8 mouse cellular contexts compared by ENCODE assay signal in genomic region chr4:102759095-102759890, GRCm38 (mm10). TPM values are rescaled to one million over a fixed set of nuclear protein-coding genes. Genes with fewer than 3 reads are reported as not detected.
DNase-seq lines count a peak whose midpoint lies in the region; ATAC-seq and TF ChIP-seq lines count a peak whose summit lies in the region.

No protein-coding gene starts in this region.

- TF ChIP-seq EP300 in stomach, postnatal 0 days (optimal IDR thresholded peaks at IDR 0.05), result no peak

- H3K4me3 ChIP-seq in erythroblast, embryonic 14.5 days (replicated peaks), result peak overlapping the region; percentile 17
- H3K4me3 ChIP-seq in limb, embryonic 11.5 days (ENCODE audit: low read depth, low read length), result peak overlapping the region; percentile 54
- peak overlapping the region; percentile 49 for H3K4me3 ChIP-seq in midbrain, embryonic 11.5 days (ENCODE audit: low read depth, low read length)
- H3K4me3 ChIP-seq in stomach, postnatal 0 days (ENCODE audit: low read depth, low read length), result peak overlapping the region; percentile 49

- peak overlapping the region; percentile 77 for H3K9ac ChIP-seq in limb, embryonic 11.5 days (ENCODE audit: low read length)
- peak overlapping the region; percentile 70 for H3K9ac ChIP-seq in midbrain, embryonic 11.5 days (ENCODE audit: low read length)
- peak overlapping the region; percentile 64 for H3K9ac ChIP-seq in stomach, postnatal 0 days (ENCODE audit: low read length)

- H3K9me3 ChIP-seq in erythroblast, embryonic 14.5 days (ENCODE audit: control insufficient read depth, low read length), result no peaks in the 10 kb centered on the region; the same call in 1 of the 2 replicates
- H3K9me3 ChIP-seq in limb, embryonic 11.5 days (ENCODE audit: control insufficient read depth, low read length), result no peaks in the 10 kb centered on the region
- no peaks in the 10 kb centered on the region for H3K9me3 ChIP-seq in midbrain, embryonic 11.5 days (ENCODE audit: control insufficient read depth, low read length)
- H3K9me3 ChIP-seq in stomach, postnatal 0 days (ENCODE audit: control insufficient read depth, low read length), result no peaks in the 10 kb centered on the region

- H3K4me2 ChIP-seq in limb, embryonic 11.5 days (ENCODE audit: low read depth, severe bottlenecking), result peak overlapping the region; percentile 91
- H3K4me2 ChIP-seq in midbrain, embryonic 11.5 days, result peak overlapping the region; percentile 81
- H3K4me2 ChIP-seq in stomach, postnatal 0 days (replicated peaks; ENCODE audit: low read depth), result peak overlapping the region; percentile 83

- H3K4me1 ChIP-seq in erythroblast, embryonic 14.5 days (ENCODE audit: control insufficient read depth), result no peaks in the 10 kb centered on the region; the same call in 1 of the 2 replicates
- H3K4me1 ChIP-seq in limb, embryonic 11.5 days (ENCODE audit: control insufficient read depth, insufficient read depth, low read length), result no peaks in the 10 kb centered on the region
- H3K4me1 ChIP-seq in midbrain, embryonic 11.5 days (ENCODE audit: control insufficient read depth, insufficient read depth, low read length), result no peaks in the 10 kb centered on the region
- H3K4me1 ChIP-seq in stomach, postnatal 0 days (replicated peaks; ENCODE audit: control insufficient read depth, insufficient read depth), result no peaks in the 10 kb centered on the region

- WGBS in limb, embryonic 11.5 days, result under 1% methylated on average over 41 of the region's 41 CpGs
- under 1% methylated on average over 41 of the region's 41 CpGs for WGBS in midbrain, embryonic 11.5 days
- 1% methylated on average over 41 of the region's 41 CpGs for WGBS in stomach, postnatal 0 days

- peak; percentile 73 for DNase-seq in embryo, embryonic 11 days
- peak; percentile 38 to 64 for DNase-seq in heart, adult 18-20 months
- DNase-seq in kidney, adult 9 months, result peak; percentile 9
- DNase-seq in limb, embryonic 11.5 days (ENCODE audit: low spot score), result peak; percentile 62
- peak; percentile 96 for DNase-seq in midbrain, embryonic 11.5 days (ENCODE audit: low spot score, missing footprints)
- peak; percentile 28 for DNase-seq in stomach, postnatal 0 days (ENCODE audit: low spot score)

- H3K36me3 ChIP-seq in erythroblast, embryonic 14.5 days (ENCODE audit: control insufficient read depth), result no peaks in the 10 kb centered on the region
- no peaks in the 10 kb centered on the region for H3K36me3 ChIP-seq in limb, embryonic 11.5 days (ENCODE audit: control insufficient read depth, insufficient read depth, low read length)
- no peaks in the 10 kb centered on the region for H3K36me3 ChIP-seq in midbrain, embryonic 11.5 days (ENCODE audit: control insufficient read depth, insufficient read depth, low read length)
- no peaks in the 10 kb centered on the region for H3K36me3 ChIP-seq in stomach, postnatal 0 days (ENCODE audit: control insufficient read depth, insufficient read depth, low read length)

- no peak for ATAC-seq in erythroblast, adult 5-6 weeks (replicated peaks; ENCODE audit: low FRiP score, poor library complexity, severe bottlenecking)
- ATAC-seq in limb, embryonic 11.5 days (ENCODE audit: insufficient number of reproducible peaks, low FRiP score, low TSS enrichment, low read depth), result peak; percentile 52; the same call in 1 of the 2 replicates
- peak; percentile 74 for ATAC-seq in midbrain, embryonic 11.5 days (ENCODE audit: low FRiP score)
- ATAC-seq in stomach, postnatal 0 days (ENCODE audit: low FRiP score, low TSS enrichment), result peak; percentile 45; the same call in 1 of the 2 replicates

- no peak overlapping the region for H3K27ac ChIP-seq in limb, embryonic 11.5 days (replicated peaks; ENCODE audit: low read depth, low read length)
- peak overlapping the region; percentile 63 for H3K27ac ChIP-seq in midbrain, embryonic 11.5 days (ENCODE audit: low read depth, low read length)
- 0 out of 2 replicates have a peak overlapping the region, but pooled peaks have one; percentile 8 for H3K27ac ChIP-seq in stomach, postnatal 0 days (replicated peaks)

- no peak for TF ChIP-seq CTCF in stomach, postnatal 0 days (IDR thresholded peaks at IDR 0.05; ENCODE audit: low read depth)

- H3K27me3 ChIP-seq in erythroblast, embryonic 14.5 days (ENCODE audit: control insufficient read depth), result peaks cover 21% of the 10 kb centered on the region
- H3K27me3 ChIP-seq in limb, embryonic 11.5 days (ENCODE audit: control insufficient read depth, insufficient read depth, low read length), result no peaks in the 10 kb centered on the region
- H3K27me3 ChIP-seq in midbrain, embryonic 11.5 days (ENCODE audit: control insufficient read depth, insufficient read depth, low read length), result no peaks in the 10 kb centered on the region
- H3K27me3 ChIP-seq in stomach, postnatal 0 days (ENCODE audit: control insufficient read depth, insufficient read depth, low read length), result no peaks in the 10 kb centered on the region

RNA-seq across cellular contexts. Expression of gene Sgip1, which starts 18.2 kb away (rescaled TPM):
- 0.01 TPM in 1 of 2 replicates, not detected in the other for polyA plus RNA-seq in erythroblast, embryonic 14.5 days (2012)
- 0.84 and 3.1 TPM in 2 replicates for total RNA-seq in erythroblast, adult 5-6 weeks (2015; ENCODE audit: low replicate concordance)
- total RNA-seq in erythroblast, adult 5-6 weeks (2017; ENCODE audit: low replicate concordance), result 0.60 and 0.84 TPM in 2 replicates
- total RNA-seq in heart, adult 18-20 months (2021), result 1 to 10 TPM in 1 of 2 experiments, under 1 TPM in 1; 0.65 to 1.3 TPM
- polyA plus RNA-seq in limb, embryonic 11.5 days (2014; fragmentation: Nextera tagmentation; extraction: Ambion mirVana), result 5.2 and 8.5 TPM in 2 replicates
- polyA plus RNA-seq in midbrain, embryonic 11.5 days (2014; fragmentation: Nextera tagmentation; extraction: Ambion mirVana), result 14.4 and 15.9 TPM in 2 replicates
- 2.4 and 2.8 TPM in 2 replicates for polyA plus RNA-seq in stomach, postnatal 0 days (2015; fragmentation: Nextera tagmentation; extraction: Ambion mirVana)

Comparison
In these comparisons a context has a peak if more than half of its experiments do, and no peak if none do; other contexts are left out.
1. DNase-seq: peak in every context shown above with its lines; median percentile 96 in midbrain, embryonic 11.5 days; 73 in embryo, embryonic 11 days; 62 in limb, embryonic 11.5 days; 51 in heart, adult 18-20 months; 28 in stomach, postnatal 0 days; 9 in kidney, adult 9 months.